Mouse (Mus musculus) gastrocnemius, postnatal 10 days (tissue): ENCODE results near the gene Fgfbp1. TPM values are rescaled to one million over a fixed set of nuclear protein-coding genes. Genes with fewer than 3 reads are reported as not detected.
A peak's percentile ranks its signal among the peaks of the same experiment; 100 is the strongest.

Experiments used
- DNase-seq: peaks from one replicate; pipeline ENCODE4 v3.0.0; 2021; ENCODE audit warnings: mixed read lengths
- long read RNA-seq, 2 experiments: library from polyadenylated mRNA; stranded (forward); transcript quantifications; one replicate each; pipeline ENCODE4 v2.0.0; 2021
- total RNA-seq, 2 experiments: library from RNA; stranded (reverse); gene quantifications; 2 replicates each; pipeline ENCODE4 v1.2.3; 2021

Gene Fgfbp1
- not detected for total RNA-seq
- long read RNA-seq, experiment 1 = 0 reads
- long read RNA-seq, experiment 2 = 0 reads

DNA sequence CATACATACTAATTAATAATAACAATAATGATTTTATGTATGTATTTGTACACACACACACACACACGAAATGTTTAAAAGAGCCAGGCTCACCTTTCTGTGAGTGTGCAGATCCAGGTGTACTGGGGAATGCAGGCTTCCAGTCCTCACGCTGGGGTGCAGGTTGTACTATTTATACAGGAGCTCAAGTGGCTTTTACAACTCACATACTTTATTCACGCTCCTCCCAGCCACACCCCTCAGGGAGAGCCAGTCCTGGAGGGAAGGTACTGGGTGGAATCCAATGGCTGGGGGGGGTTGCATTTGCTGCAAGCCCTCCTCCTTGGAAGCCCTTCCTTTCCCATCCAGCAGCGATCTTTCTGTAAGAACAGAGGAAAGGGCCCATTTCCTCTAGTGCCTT, at the start of gene Fgfbp1:
Gene Fgfbp1, minus strand, starts transcription at position 160 of the 400 bp plus-strand sequence.
- no peak for DNase-seq

DNA sequence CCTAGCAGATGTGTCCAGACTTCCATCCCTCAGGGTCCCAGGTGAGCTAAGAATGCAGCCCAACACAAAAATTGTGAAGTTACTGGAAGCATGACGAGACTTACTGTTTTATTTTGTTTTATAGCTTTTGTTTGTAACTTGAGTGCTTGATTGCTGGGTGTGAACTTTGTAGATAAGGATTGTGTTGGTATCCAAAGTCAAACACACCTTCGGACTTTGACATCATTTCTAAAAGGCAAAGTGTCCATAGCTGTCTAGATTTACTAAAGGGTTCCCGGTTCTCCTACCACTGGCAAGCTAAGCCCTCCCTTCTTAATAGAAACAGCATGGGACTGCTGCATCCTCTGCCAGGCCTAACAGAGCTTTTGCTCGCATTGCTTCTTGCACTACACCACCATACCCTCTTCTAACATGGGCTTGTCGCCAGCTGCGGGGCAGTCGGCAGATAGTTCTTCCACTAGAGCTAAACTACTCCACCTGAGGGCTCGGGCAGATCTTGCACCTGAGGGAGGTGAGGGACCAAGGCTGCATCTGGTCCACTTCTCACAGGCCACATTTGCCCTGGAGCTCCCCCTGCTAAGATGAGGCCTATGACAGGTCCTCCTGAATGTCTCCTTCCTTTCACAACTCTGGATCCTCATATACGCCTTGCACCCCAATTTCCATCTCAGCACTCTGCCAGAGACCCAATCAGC, 16.9 kb upstream of the Fgfbp1 start:
- no peak for DNase-seq

DNA sequence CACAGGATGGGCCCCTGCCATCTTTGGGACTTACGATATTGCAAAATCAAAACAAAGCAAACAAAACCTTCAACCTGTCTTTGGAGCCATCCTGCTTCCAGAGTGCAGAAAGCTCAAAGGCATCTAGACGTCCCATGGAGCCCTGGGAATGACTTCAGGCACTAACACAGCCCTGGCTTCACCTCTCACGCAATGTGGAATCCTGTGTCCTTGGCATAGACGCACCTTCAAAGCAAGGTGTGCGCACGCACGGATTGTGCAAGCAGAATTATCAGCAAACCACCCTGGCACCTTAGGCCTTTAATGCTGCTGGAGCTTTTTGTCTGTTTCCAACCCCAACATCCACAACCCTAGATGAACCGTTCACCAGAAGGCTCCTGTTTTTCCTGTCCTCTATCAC, 16.0 kb upstream of the Fgfbp1 start:
- DNase-seq = no peak

DNA sequence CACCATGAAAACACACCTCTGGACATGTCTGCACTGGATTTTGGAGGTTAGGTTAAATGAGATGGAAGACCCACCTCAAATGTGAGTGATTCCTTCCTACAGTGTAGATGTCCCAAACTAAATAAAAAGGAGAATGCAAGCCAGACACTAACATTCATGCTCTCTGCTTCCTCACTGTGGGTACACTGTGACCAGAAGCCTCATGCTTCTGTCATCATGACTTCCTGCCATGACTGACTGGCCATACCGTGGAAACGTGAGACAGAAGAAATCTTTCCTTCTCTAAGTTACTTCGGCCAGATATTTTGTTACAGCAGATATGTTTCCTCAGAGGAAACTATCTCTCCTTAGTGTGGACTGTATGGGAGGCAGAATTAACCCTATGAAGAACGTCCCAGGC, 14.6 kb upstream of the Fgfbp1 start:
- no peak for DNase-seq

DNA sequence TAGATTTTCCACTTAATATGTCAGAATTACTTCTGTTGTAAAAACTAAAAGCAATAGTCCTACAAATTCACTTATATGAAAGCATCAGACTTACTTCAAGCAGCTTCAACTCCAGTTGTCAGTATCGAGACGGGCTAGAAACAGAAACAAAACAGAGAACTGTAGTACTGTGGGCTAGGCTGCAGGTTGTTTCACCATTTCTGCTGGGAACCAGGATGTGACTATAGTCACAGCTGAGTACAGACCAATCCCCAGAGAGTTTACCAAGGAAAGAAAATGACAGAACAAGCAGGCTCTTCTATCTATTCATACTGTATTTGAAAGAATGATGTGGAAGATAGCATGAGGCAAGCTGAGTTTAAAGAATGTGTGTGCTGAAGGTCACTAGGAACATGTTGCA, 13.4 kb upstream of the Fgfbp1 start:
- no peak for DNase-seq

DNA sequence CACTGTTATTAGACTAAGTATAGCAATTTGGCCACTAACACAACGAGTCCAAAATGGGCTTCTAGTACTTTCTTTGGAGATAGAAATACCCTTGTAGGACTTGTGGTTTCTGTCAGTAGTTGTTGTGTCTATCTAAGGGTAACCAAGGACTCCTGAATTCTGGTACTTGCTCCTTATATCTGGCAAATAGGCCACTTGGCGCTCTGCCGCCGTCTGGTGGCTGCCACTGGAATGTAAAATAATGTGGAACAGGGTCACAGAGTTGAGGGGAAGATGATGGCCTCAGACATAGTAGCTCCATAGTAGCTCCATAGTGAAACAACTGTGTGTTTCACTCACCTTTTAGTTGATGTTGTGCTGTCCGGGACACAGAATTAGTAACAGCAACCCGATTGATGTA, 8.7 kb upstream of the Fgfbp1 start:
- DNase-seq = peak; percentile 52

DNA sequence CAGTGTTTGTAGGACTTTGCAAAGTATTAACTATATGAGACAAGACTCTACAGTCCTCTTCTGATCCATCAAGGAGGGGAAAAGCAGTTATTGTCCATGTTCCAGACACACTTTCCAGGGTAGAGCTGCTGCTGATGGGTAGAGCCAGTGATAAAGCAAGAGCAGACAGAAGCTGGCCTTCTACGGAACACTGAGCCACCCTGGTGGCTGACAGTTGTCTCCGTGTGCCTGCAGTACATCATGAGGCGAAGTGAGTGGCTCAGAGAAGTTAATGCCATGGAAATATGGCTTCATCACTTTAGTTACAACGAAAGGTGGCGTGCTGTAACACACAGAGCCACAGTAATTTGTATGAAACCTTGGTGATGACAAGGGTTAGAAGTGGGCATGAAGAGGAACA, 7.4 kb upstream of the Fgfbp1 start:
- no peak for DNase-seq

DNA sequence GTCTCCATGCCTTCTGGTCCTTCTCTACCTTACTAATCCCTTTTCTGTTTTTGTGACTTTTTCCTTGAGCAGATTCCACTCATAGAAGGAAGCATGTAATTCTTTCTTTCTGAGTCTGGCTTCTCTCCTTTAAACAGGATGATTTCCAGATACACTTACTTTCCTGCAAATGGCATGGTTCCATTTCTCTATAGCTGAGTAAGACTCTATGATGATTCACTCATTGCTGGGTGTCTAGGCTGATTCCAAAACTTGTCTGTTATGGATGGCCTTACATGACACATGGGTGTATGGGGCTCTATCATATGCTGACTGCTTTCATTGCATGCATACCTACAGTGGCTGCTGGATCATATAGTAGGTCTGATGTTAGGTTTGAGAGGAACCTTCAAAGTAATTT, 4.6 kb upstream of the Fgfbp1 start:
- DNase-seq = no peak

DNA sequence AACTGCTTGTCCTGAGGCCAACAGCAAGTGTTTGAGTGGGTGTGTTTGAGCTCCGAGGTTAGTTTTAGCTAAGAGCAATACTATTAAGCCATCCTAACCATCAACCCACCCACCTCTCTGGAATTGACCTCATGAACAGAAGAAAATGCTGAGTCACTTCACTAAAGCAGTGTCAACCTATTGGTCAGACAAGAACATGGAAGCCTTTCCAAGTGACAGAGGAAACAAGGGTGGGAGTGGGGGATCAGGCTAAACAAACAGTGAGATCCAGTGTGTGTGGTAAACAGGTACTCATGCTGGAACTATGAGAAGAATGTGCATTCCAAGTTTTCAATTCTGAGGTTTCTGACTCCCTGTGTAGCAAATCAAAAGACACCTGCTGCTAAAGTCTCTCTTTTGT, 1.3 kb upstream of the Fgfbp1 start:
- DNase-seq = no peak

DNA sequence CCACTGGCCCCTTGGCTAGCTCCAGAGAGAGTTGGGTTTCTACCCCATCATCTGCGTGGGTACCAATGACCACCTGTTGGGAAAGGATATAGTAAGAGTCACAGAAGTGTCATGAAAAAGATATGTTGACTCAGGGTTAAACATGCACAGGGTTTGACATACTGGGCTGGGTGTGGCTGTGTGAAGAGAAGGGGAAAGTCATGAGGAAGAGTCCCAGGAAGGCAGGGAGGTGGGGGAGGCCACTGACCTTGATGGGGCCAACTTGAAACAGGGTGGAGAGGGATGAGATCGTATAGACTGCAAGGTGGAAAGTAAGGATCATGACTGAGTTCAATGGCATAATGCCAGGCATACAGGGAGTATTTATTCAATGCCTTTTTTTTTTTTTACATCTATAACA, 1.2 kb downstream of the Fgfbp1 start:
- DNase-seq = no peak

DNA sequence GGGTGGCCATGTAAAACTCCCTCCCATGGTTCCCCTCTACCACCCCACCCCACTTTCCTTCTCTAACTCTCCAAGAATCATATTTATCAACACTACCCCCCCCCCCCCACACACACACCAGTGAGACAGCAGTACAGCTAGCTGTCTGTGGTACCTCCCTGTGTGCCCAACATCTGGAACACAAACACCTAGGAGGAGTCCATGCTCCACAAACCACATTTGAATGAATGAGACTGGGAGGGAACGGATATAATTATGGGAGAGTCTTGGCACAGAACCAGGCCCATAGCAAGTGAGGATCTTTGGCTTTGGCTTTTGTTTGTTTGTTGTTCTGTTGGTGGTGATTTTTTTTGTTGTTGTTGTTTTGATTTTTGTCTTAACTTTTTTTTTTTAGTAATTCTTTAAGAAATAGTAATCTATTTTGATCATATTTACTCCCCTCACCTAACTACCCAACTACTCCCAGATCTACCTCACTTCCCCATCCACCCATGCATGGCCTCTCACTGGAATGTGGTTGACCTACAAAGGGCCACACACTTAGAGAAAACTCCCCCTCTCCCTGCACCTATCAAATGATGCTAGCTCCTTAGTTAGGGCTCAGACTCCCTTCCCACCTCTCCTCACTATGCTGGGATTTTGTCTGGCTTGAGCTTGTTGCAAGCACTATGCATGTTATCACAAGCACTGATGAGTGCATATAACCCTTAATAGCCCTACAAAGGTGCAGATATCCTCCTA, 4.6 kb downstream of the Fgfbp1 start:
- no peak for DNase-seq

DNA sequence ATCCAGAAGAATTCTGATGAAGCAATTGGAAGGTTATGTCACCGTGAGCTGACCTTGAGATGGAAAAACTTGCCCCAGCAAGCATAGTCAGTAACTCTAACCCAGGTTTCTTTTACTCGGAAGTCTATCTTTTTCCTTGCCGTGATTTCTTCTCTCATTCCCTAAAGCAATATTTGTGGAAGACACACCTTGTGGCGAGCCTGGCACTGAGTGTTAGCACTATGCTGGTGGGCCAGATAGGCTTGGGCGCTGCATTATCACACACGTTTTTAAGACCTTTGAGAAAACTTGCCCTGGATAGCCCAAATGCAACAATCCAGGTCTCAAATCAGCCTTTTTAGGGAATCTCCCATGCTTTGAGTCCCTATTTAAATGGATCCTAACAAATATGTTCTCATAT, 7.4 kb downstream of the Fgfbp1 start:
- DNase-seq = no peak

DNA sequence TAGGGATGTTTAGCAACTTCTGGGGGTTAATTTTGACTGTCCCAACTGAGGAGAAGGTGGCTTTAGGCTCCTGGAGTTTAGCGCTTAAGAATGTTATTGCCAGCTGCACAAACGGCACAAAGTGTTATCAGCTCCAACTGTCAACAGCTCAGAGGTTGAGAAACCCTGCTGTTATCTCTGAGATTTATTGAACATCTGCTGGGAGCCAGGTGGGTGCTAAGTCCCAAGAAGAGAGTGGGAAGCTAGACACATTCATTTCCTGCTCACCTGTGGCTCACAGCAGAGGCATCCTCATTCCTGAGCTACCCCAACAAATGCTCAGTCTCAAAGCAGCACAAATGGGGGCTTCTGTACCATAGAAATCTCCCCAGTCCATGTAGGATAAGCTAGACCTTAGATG, 10.4 kb downstream of the Fgfbp1 start:
- DNase-seq = no peak

DNA sequence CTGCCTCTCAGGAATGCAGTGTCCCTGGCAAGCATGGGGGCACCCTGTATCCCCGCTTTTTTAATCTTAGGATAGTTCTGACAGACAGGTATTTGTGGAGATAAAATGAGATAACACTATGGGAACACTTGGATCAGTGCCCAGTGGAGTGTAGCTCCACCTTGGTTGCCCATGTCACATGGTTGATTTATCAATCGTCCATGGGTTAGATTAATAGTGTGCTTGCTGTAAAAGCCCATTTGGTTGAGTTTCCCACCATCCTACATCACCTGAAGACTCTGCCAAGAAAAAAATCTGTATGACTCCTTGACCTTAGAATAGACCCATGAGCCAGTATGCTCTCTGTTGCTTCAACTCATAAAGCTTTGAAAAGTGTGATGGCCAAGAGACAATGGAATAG, 11.0 kb downstream of the Fgfbp1 start:
- DNase-seq = no peak

DNA sequence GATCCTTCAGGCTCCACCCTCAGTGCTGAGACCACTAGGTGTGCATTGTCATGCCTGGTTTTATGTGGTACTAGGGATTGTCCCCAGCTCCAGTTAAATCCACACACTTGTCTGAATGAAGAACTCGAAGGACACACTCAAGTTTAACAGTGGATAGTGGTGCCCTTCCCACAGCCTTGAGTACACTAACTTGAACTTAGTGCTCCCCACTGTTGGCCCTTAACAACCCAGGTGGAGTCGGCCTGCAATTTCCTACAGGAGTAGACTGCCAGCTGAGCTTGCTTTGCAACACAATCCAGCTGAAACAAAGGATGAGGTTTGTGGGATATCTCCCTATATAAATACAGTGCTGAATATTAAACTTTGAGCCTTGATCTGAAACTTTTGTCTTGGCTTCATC, 12.9 kb downstream of the Fgfbp1 start:
- DNase-seq = no peak

DNA sequence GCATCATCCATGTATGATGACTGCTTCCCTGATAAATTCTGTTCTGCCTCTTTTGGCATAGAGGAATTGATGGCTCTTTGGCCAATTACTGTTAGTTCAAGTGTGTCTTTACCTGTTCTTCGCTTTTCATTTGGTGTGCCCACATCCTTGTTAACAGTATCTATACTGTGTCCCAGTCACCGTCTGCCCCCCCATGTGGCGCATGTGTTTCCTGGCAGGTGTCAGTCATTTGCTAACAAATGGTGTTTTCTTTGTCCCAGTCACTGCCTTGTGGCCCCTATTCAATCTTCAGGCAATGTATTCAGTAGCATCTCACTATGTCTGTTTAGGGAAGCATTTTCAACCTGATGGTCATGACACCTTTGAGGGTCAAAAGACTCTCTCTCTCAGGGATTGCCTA, 20.5 kb downstream of the Fgfbp1 start:
- no peak for DNase-seq

DNA sequence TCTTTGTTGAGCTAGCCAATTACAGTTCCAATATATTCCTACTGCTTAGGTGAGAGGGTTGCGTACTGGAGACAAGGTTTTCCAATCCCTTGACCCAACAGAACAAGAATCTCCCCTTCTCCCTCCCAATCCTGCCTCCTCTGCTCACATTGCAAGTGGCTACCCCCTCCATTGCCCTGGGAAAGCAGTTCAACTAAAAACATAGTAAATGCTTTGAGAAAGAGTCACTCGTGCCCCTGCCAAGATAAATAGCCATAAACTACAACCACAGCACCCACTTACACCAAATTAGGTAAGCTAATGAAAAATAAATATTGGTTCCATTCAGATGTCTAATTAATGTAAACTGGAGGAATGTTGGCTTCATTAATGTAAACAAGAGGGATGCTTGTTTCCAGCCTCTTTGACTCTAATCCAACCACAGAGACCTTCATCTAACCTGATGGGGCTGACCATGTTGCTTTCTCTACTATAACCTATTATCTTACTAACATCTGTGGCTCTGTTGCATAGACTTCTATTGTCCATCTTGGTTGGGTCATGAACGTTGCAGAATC, 21.6 kb downstream of the Fgfbp1 start:
- DNase-seq = no peak

DNA sequence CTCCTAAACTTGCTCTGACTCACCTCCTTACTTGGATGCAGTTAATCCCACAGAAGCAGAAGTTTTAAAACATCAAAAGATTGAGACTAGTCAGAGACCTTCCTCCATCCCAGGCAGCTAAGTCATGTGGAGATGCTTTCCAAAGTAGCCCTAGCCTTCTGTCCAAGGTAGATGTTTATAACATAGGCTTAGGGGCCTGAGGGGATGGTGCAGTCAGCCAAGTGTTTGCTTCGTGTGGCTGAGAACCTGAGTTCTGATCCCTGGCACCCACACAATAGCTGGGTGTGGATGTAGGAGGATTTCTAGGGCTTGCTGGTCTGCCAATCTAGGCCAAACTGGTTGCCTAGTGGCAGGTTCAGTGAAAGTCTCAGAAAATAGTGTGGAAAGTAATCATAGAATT, 28.3 kb downstream of the Fgfbp1 start:
- no peak for DNase-seq

DNA sequence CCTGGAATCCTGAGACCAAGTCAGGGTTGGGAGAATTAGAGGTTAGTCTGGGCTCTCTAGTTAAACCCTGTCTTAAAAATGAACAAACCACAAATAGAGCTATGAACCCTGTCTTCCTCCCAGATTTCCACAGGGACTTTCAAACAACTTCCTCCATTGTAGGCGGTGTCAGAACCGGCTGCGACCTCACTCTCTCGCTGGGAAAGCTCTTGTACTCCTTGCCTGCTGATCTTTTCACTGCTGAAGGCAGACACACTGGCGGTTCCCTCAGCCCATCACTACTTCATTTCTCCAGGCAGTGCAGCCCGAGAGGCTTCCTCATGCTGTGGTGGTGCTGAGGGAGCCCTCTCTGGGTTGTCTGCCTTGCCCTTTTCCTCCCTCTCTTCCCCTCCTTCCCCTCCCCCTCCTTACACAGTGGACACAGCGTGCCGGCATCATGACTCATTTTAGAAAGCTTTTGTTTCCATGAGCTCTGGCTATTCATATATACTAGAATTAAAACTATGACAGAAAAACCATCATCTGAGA, 32.8 kb downstream of the Fgfbp1 start:
- peak; percentile 11 for DNase-seq

DNA sequence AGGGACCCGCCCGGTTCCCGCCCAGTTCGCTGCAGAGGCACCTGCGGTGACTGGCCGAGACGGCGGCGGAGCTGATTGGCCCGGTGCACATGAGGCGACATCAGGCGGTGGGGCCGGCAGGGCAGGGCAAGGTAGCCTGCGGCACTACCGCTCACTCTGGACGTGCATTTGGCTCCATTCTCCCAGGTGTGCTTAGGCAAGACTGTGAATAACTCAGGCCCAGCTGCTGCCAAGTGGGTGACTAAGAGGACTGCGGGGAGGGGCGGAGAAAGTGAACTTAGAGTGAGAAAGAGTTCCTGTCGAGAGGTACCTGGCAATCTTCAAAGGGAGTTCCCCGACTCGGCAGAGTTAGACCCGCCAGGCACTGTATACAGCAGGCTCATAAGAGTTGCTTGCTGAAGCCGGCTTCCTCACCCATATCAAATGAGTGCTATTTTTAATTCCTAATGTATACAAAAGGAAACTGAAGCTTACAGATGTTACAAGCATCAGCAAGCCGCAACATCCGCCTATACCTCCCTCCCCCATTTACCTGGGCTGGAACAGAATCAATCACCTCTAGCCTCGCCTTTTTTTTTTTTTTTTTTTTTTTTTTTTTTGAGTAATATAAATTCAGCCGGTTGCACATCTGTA, 33.4 kb downstream of the Fgfbp1 start:
- peak; percentile 17 for DNase-seq

DNA sequence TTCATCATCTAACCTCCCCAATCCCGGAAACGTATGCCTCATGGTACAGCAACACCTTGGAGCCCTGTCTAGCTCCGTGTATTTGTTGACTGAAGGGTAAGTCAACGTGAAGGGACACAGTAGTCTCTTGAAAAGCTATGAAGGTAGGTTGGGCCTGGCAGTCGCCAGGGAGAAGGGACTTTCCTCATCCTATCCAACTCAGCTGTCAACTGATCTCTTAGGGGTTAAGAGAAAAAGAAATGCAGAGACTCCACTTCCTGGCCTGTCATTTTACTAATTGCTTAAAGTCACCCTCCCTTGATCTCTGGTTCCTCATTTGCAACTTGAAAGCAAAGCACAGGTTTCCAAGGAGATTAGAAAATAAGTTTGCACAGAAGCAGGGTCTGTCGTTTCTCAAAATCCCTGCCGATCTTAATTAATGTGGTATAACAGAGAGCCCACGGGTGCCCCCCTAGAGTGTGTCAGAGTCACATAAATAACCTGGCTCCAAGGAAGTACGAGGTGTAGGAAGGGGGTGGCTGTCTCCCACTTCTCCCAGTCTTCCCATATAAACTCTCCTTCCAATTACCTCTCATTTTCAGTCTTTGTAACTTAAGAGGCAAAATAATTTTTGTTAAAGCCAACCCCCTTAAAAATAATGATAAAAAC, 34.1 kb downstream of the Fgfbp1 start:
- no peak for DNase-seq

DNA sequence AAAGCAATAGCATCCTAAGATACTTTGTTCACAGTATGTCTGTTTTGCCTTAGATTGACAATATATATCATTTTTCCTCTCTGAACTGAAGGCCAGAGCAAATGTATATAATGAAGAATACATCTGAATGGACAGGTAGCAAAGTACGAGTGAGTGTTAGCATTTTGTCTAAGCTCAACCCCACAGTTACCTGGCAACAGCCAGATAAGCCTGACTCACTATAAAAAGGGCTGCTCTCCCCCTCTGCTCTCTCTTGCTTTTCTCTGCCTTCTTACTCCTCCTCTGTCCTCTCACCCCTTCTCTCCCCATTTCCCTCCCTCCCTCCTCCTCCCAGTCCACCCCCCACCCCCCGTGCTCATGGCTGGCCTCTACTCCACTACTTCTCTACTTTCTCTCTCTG, 48.3 kb downstream of the Fgfbp1 start:
- no peak for DNase-seq
